Mouse (Mus musculus): ENCODE results near the gene Gm10306.

Gene Gm10306

GRCm38 (mm10) chr4:94556265-94557054 lies at the start of gene Gm10306, which contains the start of gene Caap1:
TSS of gene Gm10306 (plus strand) at chr4:94556546.
TSS of gene Caap1 (minus strand) at chr4:94556796.
- DNase-seq (ENCODE audit: low read depth, low spot score) = peak; percentile 92

- no peak for DNase-seq (ENCODE audit: low read depth, low spot score)
Observed at GRCm38 (mm10) chr4:94515366-94515765, 41.0 kb upstream of the Gm10306 start.

DNA sequence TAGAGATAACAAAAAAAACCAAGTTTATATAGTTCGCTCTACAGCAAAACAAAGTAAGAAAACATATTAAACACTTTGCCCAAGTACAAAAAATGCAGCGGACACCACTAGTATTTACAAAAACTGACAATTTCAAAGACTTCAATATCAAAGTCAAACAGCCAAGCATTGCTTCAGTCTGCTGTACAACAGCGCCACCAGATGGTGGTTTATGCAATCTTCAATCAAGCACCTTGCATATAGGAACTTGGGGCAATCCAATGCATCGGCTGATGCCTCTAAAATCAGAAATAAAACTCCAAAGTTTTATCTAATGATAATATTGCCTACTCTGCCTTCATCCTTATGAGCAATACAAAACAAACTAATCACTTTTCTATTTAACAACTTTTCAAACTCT lies 38.7 kb upstream of the Gm10306 start:
- DNase-seq (ENCODE audit: low read depth, low spot score) = peak; percentile 72

DNA sequence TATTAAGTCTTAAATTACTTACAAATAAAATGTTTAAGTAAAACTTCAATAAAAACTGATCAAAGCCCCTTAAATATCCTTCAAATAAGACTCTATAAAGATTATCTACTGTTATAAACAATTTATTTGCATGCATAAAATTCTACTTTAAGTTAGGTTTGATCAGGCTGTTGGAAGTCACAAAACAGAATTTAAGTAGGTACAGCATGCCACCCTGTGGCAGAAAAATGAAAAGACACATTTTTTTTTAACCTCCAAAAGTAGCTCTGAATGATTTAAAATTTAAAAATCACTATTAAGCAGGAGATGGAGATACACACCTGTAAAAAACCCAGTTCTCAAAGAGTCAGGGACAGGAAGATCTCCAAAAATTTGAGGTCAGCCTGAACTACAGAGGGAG lies 33.0 kb upstream of the Gm10306 start:
- DNase-seq (ENCODE audit: low read depth, low spot score) = no peak

- no peak for DNase-seq (ENCODE audit: low read depth, low spot score)
Observed at GRCm38 (mm10) chr4:94529448-94529847, 26.9 kb upstream of the Gm10306 start.

GRCm38 (mm10) chr4:94533205-94533604 lies 23.1 kb upstream of the Gm10306 start:
- DNase-seq (ENCODE audit: low read depth, low spot score) = no peak

- peak; percentile 40 for DNase-seq (ENCODE audit: low read depth, low spot score)
Observed at GRCm38 (mm10) chr4:94543041-94543440, 13.3 kb upstream of the Gm10306 start.

GRCm38 (mm10) chr4:94544321-94544720 lies 12.0 kb upstream of the Gm10306 start:
- DNase-seq (ENCODE audit: low read depth, low spot score) = no peak

GRCm38 (mm10) chr4:94554955-94555494 lies 1.3 kb upstream of the Gm10306 start:
- peak; percentile 14 for DNase-seq (ENCODE audit: low read depth, low spot score)

- no peak for DNase-seq (ENCODE audit: low read depth, low spot score)
Observed at GRCm38 (mm10) chr4:94557145-94557544, 799 bp downstream of the Gm10306 start.

DNA sequence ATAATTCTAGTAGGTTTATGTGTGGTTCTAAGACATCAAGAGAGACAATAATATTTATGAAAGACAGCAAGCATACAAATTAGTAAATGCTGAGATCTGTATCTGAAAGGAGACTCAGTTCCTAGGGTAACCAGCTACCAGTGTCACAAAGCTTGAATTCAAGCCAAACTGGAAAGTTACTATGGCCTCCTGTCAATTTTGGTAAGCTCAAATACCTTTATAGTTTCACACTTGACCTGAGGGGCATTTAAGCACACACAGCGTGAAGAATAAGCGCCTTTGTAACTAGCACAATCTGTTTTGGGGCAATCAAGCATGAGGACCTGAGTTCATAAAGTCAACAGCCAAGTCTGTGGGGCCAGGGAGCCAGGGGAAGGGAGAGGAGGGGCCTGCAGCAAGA lies 2.9 kb downstream of the Gm10306 start:
- no peak for DNase-seq (ENCODE audit: low read depth, low spot score)

- DNase-seq (ENCODE audit: low read depth, low spot score) = no peak
Observed at GRCm38 (mm10) chr4:94560316-94560715, 4.0 kb downstream of the Gm10306 start.

- no peak for DNase-seq (ENCODE audit: low read depth, low spot score)
Observed at GRCm38 (mm10) chr4:94561954-94562648, 5.8 kb downstream of the Gm10306 start.

- no peak for DNase-seq (ENCODE audit: low read depth, low spot score)
Observed at GRCm38 (mm10) chr4:94564297-94564696, 8.0 kb downstream of the Gm10306 start.

DNA sequence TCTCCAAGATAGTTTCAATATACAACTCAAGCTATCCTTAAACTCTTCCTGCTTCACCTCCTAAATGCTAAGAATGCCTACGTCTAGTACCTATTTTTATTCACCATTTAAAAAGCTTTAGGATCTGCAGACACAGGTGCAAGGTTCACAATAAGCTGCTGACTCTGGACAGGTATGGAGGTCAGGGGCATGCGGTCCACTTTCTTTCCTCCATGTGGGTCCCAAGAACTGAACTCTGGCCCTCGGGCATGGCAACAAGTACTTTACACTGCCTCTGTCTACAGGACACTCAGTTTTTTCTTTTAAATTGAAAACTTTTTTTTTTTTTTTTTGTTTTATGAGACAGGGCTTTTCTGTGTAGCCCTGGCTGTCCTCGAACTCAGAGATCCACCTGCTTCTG lies 16.3 kb downstream of the Gm10306 start:
- DNase-seq (ENCODE audit: low read depth, low spot score) = no peak

DNA sequence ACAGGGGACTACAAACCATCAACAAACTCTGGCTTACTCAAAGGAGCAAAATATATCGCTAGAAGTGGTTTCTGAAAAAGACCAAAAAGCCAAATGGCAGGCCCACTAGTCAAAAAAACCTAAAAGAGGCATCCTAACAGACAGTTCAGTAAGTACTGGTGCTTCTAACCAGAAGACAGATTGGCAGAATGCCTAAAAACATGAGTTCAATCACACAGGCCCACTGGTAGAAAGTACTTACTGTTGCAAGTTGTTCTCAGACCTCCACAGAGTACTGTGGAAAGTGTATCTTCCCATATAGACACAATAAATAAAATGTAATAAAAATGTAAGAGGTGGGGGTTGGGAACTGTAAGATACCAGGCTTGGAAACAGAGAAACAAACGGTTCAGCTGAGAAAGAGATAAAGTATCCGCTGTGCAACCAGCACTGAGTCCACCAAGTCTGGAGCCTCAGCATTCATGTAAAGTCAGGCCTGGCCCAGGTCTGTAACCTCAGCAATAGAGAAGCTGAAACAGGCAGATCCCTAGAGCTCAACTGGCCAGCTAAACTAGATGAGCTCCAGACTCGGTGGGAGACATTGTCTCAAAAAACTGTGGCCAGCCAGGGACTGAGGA lies 35.5 kb downstream of the Gm10306 start:
- no peak for DNase-seq (ENCODE audit: low read depth, low spot score)

DNA sequence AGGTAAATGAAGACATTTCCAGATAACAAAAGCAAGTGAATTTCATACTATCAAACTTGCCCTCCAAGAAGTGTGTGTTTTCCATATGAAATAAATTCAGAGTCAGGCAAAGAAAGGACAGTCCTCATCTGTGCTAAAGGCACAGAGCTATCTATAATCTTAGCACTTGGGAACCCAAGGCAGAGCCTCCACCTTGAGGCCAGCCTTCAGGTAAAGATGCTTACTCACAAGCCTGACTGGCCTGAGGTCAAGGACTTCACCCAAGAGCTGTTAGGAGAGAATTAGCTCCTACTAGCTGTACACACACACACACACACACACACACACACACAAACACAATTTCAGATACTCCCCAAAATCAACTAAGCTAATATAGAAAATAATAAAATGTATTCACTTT lies 36.4 kb downstream of the Gm10306 start:
- DNase-seq (ENCODE audit: low read depth, low spot score) = no peak

DNA sequence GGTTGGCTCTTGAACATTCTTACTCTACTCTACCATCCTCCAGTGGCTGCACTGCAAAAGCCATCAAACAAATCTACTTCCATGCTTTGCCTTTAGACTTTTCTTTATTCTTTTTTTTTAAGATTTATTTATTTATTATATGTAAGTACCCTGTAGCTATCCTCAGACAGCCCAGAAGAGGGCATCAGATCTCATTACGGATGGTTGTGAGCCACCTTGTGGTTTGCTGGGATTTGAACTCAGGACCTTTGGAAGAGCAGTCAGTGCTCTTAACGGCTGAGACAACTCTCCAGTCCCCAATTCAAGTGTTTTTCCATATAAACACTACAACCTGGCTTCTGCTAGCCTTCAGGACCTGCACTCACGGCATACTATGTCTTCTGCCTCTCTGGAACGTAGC lies 45.0 kb downstream of the Gm10306 start:
- peak; percentile 32 for DNase-seq (ENCODE audit: low read depth, low spot score)

- peak; percentile 30 for DNase-seq (ENCODE audit: low read depth, low spot score)
Observed at GRCm38 (mm10) chr4:94602496-94603030, 46.2 kb downstream of the Gm10306 start.

GRCm38 (mm10) chr4:94603031-94603629 lies 46.8 kb downstream of the Gm10306 start, which contains the start of gene Plaa:
TSS of gene Plaa (minus strand) at chr4:94603244.
- peak; percentile 90 for DNase-seq (ENCODE audit: low read depth, low spot score)

GRCm38 (mm10) chr4:94604452-94605019 lies 48.2 kb downstream of the Gm10306 start:
- no peak for DNase-seq (ENCODE audit: low read depth, low spot score)
